Mouse (Mus musculus) C2C12 (cell line): ENCODE results near the gene Med18.

Experiments used
- CTCF ChIP-seq: IDR thresholded peaks from one replicate; pipeline ENCODE4 v1.5.1; 2011; ENCODE audit not compliant: control insufficient read depth, insufficient read depth, insufficient read length
- MAX ChIP-seq: IDR thresholded peaks from one replicate; pipeline ENCODE4 v1.6.1; 2011; ENCODE audit warnings: mild to moderate bottlenecking, control low read depth
- MYOD1 ChIP-seq: IDR thresholded peaks from one replicate; pipeline ENCODE4 v1.6.1; 2011; ENCODE audit warnings: low read depth; ENCODE audit not compliant: control insufficient read depth, insufficient read length

DNA sequence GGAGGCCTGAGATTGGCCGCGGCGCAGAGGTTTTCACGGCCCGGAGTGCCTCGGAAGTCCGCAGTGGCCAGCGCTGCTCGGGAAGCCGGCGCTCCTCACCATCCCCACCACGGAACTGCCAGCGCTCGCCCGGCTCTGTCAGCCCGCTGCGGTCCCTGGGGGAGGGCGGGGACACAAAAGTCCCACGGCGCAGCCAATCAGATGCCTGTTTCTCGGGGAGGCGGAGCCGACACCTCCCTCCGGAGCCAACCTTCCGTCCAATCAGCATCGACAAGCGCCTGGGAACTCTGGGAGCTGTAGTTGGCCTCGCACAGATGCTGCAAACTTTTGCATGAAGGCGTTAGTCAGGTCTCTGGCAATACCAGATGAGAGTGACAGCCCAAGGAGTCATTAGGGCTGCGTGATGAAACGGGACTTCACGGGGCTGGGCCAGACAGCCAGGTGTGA lies 46.7 kb upstream of the Med18 start, which contains the start of gene Sesn2:
- TF ChIP-seq CTCF (no peak), MYOD1 (no peak), MAX (no peak)
